Mouse (Mus musculus): ENCODE results near the gene Nfkbil1. TPM values are rescaled to one million over a fixed set of nuclear protein-coding genes. Genes with fewer than 3 reads are reported as not detected.

Nfkbil1 gene
- polyA plus RNA-seq, 1 experiment from 2014 or later = 11.8 TPM

DNA sequence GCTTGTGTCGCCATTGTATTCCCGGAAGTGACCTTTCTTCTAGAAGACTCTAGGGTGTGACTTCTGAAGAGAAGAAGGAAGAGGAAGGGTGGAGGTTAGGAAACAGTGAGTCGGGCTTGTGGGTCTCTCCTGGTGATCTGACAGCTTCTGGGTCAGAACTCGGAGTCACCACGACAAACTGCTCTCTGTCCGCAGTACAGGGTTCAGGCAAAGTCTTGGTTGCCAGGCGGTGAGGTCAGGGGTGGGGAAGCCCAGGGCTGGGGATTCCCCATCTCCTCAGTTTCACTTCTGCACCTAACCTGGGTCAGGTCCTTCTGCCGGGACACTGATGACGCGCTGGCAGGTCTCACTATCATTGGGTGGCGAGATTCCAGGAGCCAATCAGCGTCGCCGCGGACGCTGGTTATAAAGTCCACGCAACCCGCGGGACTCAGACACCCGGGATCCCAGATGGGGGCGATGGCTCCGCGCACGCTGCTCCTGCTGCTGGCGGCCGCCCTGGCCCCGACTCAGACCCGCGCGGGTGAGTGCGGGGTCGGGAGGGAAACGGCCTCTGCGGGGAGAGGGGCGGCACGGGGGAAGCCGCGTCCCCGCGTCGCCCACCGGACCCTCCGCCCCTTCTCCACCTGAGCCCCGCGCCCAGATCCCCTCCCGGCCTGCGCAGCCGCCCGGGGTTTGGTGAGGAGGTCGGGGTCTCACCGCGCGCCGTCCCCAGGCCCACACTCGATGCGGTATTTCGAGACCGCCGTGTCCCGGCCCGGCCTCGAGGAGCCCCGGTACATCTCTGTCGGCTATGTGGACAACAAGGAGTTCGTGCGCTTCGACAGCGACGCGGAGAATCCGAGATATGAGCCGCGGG, 27.3 kb upstream of the Nfkbil1 start, which contains the start of gene H2-D1:
Gene H2-D1, plus strand, starts transcription at position 67 of the 859 bp plus-strand sequence.
- H3K36me3 ChIP-seq = no peaks in the 10 kb centered on the region
- 1% methylated on average over 71 of the region's 73 CpGs for WGBS
- peak within 1 kb of the TSS; percentile 57 for H3K4me3 ChIP-seq
- H3K27ac ChIP-seq = no peak within 1 kb of the TSS
- H3K4me1 ChIP-seq = peaks cover 10% of the 10 kb centered on the region; the same call in 1 of the 2 replicates
- H3K27me3 ChIP-seq = peaks cover 72% of the 10 kb centered on the region
- ATAC-seq (ENCODE audit: insufficient number of reproducible peaks, low FRiP score, low TSS enrichment, low read depth) = peak; percentile 76
- H3K4me2 ChIP-seq = peak within 1 kb of the TSS; percentile 94
- peak within 1 kb of the TSS; percentile 47 for H3K9ac ChIP-seq
- H3K9me3 ChIP-seq = no peaks in the 10 kb centered on the region

DNA sequence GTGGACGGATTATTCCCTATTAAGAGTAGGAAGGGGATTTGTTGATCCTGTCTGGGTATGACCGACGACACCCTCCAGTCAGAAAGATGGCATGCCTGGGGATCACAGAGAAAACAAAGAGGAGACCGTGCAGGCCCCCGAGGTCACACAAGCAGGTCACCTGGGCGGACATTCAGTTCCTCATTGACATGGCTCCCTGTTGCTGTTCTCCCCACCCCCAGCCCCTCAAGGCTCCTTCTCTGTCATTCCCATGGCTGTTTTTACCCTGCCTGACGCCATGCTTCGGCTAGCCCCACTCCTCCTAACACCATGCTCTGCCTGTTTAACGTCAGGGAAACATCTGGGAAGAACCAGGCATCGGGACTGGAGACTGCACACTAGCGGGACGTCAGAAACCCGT, 26.1 kb upstream of the Nfkbil1 start:
- Histone ChIP-seq H3K4me2 (no peak overlapping the region), H3K36me3 (no peaks in the 10 kb centered on the region), H3K27ac (no peak overlapping the region), H3K9me3 (no peaks in the 10 kb centered on the region), H3K27me3 (peaks cover 65% of the 10 kb centered on the region), H3K4me1 (peaks cover 12% of the 10 kb centered on the region; the same call in 1 of the 2 replicates), H3K9ac (no peak overlapping the region), H3K4me3 (no peak overlapping the region)
- 63% methylated on average over 13 of the region's 13 CpGs for WGBS
- no peak for ATAC-seq (ENCODE audit: insufficient number of reproducible peaks, low FRiP score, low TSS enrichment, low read depth)

DNA sequence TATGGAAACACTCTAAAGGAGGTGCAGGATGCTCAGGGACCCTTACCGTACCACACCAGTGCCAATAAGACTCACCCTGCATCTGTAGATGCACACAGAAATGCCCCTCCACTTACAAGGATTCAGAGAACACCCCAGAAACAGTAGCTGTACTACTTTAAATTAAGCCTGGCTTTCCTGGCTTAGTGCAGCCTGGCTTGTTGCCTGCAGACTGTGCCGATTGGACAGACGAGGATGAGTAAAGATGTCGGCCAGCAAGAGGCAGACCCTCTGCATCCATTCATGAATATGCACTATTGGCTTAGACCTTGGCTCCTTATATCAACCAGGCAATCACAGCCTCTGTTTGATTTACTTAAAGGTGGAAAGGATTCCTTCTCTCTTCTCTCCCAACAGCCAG, 24.0 kb upstream of the Nfkbil1 start:
- no peak for ATAC-seq (ENCODE audit: insufficient number of reproducible peaks, low FRiP score, low TSS enrichment, low read depth)
- no peak overlapping the region for H3K9ac ChIP-seq
- WGBS = 82% methylated on average over 4 of the region's 4 CpGs
- H3K4me3 ChIP-seq = no peak overlapping the region
- no peak overlapping the region for H3K27ac ChIP-seq
- H3K4me2 ChIP-seq = no peak overlapping the region
- H3K4me1 ChIP-seq = peaks cover 12% of the 10 kb centered on the region; the same call in 1 of the 2 replicates
- no peaks in the 10 kb centered on the region for H3K9me3 ChIP-seq
- H3K36me3 ChIP-seq = no peaks in the 10 kb centered on the region
- peaks cover 56% of the 10 kb centered on the region for H3K27me3 ChIP-seq

DNA sequence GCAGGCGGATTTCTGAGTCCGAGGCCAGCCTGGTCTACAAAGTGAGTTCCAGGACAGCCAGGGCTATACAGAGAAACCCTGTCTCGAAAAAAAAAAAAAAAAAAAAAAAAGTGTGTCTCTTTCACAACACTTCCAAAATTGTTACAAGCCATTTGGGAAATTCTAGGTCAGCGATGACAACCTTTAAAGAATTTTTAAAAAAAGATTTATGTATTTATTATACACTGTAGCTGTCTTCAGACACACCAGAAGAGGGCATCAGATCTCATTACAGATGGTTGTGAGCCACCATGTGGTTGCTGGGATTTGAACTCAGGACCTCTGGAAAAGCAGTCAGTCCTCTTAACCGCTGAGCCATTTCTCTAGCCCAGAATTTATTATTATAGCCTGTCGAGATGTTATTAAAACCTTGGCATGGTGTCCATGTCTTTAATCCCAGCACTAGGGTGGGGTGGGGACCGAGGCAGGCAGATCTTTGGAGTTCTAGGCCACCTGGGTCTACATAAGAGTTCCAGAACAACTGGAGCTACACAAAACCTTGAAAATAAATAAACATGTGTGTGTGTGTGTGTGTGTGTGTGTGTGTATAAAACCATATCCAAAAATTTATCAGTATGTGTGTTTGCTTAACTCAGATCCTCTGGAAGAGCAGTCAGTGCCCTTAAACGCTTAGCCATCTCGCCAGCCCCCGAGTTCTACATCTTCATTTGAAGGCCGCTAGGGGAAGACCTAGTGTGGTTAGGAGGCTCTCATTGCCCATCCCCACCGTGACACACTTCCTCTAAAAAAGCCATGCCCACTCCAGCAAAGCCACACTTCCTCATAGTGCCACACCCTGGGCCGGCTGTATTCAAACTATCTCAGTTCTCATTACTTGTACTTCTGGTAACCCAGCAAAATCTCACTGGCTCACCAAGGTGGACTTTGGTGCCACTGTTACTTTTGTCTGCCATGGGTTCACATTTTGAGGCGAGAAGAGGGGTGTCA, 23.2 kb upstream of the Nfkbil1 start:
- Histone ChIP-seq H3K27me3 (peaks cover 48% of the 10 kb centered on the region), H3K4me2 (no peak overlapping the region), H3K9me3 (no peaks in the 10 kb centered on the region), H3K4me1 (peaks cover 12% of the 10 kb centered on the region; the same call in 1 of the 2 replicates), H3K36me3 (peaks cover 4% of the 10 kb centered on the region), H3K27ac (no peak overlapping the region), H3K4me3 (no peak overlapping the region), H3K9ac (no peak overlapping the region)
- ATAC-seq (ENCODE audit: insufficient number of reproducible peaks, low FRiP score, low TSS enrichment, low read depth) = no peak
- 59% methylated on average over 14 of the region's 14 CpGs for WGBS

DNA sequence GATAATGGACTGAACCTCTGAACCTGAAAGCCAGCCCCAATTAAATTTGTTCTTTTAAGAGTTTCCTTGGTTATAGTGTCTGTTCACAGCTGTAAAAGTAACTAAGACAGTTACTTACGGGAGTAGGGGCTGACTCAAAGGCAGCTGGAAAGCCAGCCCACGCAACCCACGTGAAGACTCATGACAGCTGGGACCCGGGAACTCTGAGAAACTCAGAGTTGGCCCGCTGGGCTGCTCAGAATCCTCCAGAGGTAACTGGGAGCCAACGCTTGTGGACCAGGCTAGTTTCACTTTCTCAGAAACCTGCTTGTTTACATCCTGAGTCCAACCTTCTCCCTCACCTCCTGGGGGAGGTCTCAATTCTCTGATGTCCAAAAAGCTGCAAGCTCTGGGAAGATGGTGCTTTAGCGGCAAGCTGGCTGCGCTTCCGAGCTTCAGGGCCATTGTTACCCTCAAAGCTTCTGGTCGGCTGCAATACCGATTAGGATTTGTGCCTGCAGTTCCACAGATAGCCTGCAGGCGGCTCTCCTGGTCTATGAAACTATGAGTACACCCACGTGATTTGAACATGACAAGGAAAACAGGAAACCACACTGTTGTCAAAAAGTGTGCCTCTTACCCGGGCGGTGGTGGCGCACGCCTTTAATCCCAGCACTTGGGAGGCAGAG, 22.4 kb upstream of the Nfkbil1 start:
- Histone ChIP-seq H3K27ac (no peak overlapping the region), H3K9ac (no peak overlapping the region), H3K4me3 (peak overlapping the region; percentile 25), H3K36me3 (peaks cover 13% of the 10 kb centered on the region), H3K4me1 (peaks cover 5% of the 10 kb centered on the region; the same call in 1 of the 2 replicates), H3K9me3 (no peaks in the 10 kb centered on the region), H3K4me2 (peak overlapping the region; percentile 36), H3K27me3 (peaks cover 40% of the 10 kb centered on the region)
- 11% methylated on average over 17 of the region's 17 CpGs for WGBS
- no peak for ATAC-seq (ENCODE audit: insufficient number of reproducible peaks, low FRiP score, low TSS enrichment, low read depth)

DNA sequence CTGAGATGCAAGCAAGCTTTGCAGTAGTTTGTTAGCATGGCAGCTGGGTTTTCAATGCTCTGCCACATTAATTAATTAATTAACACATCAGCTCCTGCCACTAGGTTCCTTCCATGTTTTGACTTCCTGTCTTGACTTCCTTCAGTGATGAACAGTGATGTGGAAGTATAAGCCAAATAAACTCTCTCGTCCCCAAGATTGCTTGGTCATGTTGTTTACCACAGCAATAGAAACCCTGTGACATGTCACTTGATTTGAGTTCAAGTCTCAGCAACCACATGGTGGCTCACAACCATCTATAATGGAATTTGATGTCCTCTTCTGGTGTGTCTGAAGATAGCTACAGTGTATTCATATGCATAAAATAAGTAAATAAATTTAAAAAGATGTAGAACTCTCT, 21.8 kb upstream of the Nfkbil1 start:
- Histone ChIP-seq H3K27ac (no peak overlapping the region), H3K27me3 (peaks cover 35% of the 10 kb centered on the region), H3K4me1 (peaks cover 5% of the 10 kb centered on the region; the same call in 1 of the 2 replicates), H3K4me3 (no peak overlapping the region), H3K9me3 (no peaks in the 10 kb centered on the region), H3K9ac (no peak overlapping the region), H3K36me3 (peaks cover 19% of the 10 kb centered on the region), H3K4me2 (no peak overlapping the region)
- ATAC-seq (ENCODE audit: insufficient number of reproducible peaks, low FRiP score, low TSS enrichment, low read depth) = no peak
- WGBS = 81% methylated on average over 1 of the region's 1 CpGs

DNA sequence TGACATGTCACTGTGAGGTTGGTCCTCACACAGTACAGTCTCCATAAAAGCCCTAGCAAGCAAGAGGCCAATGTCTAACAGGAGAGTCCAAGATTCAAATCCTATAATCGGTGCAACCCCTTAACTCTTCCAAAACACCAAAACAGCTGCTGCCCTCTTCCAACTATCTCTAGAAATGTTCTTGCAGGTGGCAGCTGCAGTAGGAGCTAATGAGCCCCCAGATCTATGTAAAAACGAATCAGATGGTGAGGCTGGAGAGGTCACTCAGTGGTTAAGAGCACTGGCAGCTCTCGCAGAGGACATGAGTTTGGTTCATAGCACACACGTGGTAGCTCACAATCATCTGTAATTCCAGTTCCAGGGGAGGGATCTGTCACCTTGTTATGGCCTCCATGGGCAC, 20.1 kb upstream of the Nfkbil1 start:
- ATAC-seq (ENCODE audit: insufficient number of reproducible peaks, low FRiP score, low TSS enrichment, low read depth) = no peak
- no peak overlapping the region for H3K4me3 ChIP-seq
- H3K9ac ChIP-seq = no peak overlapping the region
- no peaks in the 10 kb centered on the region for H3K9me3 ChIP-seq
- peaks cover 19% of the 10 kb centered on the region; the same call in 1 of the 2 replicates for H3K27me3 ChIP-seq
- H3K27ac ChIP-seq = no peak overlapping the region
- H3K4me2 ChIP-seq = no peak overlapping the region
- H3K36me3 ChIP-seq = peaks cover 33% of the 10 kb centered on the region
- peaks cover 5% of the 10 kb centered on the region; the same call in 1 of the 2 replicates for H3K4me1 ChIP-seq
- 42% methylated on average over 4 of the region's 4 CpGs for WGBS

DNA sequence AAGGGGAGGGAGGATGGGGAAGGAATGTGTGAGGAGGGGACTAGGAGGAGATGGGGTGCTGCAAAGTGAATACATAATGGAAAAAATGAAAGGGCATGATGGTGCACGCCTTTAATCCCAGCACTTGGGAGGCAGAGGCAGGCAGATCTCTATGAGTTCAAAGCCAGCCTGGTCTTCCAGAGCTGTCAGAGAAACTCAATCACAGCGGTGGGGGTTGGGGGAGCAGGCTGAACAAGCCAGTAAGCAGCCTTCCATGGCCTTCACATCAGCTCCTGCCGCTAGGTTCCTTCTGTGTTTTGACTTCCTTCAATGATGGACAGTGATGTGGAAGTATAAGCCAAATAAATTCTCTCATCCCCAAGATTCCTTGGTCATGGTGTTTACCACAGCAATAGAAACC, 19.7 kb upstream of the Nfkbil1 start:
- no peak for ATAC-seq (ENCODE audit: insufficient number of reproducible peaks, low FRiP score, low TSS enrichment, low read depth)
- WGBS = 70% methylated on average over 3 of the region's 3 CpGs
- Histone ChIP-seq H3K9me3 (no peaks in the 10 kb centered on the region), H3K4me1 (peaks cover 5% of the 10 kb centered on the region; the same call in 1 of the 2 replicates), H3K9ac (no peak overlapping the region), H3K27me3 (peaks cover 15% of the 10 kb centered on the region; the same call in 1 of the 2 replicates), H3K27ac (no peak overlapping the region), H3K4me2 (no peak overlapping the region), H3K36me3 (peaks cover 37% of the 10 kb centered on the region), H3K4me3 (no peak overlapping the region)

DNA sequence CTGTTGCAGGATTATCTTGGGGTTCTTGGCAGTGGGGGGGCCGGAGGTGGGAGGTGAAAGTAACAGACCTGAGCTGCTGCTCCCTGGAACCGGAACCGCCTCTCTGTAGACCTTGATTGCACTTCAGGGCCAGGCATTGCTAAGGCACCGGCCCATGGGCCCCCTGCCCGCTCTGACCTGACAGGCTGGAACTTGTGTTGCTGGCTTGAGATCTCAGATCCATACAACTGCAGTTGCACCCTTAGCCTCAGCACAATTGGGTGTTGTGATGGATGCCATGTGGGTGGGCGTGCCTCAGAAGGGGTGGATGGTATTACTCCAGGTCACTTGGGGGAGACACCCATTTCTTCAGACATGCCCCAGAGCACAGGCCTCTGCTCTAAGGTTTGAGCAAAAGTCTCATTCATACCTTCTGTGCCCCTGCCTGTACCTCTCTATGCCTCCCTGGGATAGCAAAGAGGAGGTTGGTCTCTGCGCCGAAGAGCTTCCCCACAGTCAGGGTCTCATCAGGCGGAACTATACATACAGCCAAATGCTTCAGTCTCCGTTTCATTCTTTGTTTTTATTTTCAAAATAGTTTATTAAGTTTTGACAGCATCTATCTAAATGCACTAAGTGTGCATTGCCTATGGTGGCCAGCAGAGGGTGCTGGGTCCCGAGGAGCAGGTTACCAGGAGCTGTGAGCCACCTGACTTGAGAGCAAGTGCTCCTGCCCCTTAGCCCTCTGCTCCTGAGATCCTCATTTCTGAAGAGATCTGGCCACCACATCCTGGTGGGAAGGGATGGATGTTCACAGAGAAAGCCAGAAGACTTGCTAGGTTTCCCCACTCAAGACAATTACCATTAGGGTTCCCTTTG, 18.9 kb upstream of the Nfkbil1 start:
- Histone ChIP-seq H3K36me3 (peaks cover 46% of the 10 kb centered on the region), H3K4me2 (no peak overlapping the region), H3K27me3 (peaks cover 8% of the 10 kb centered on the region; the same call in 1 of the 2 replicates), H3K27ac (no peak overlapping the region), H3K9ac (no peak overlapping the region), H3K9me3 (no peaks in the 10 kb centered on the region), H3K4me3 (no peak overlapping the region), H3K4me1 (peaks cover 5% of the 10 kb centered on the region; the same call in 1 of the 2 replicates)
- 56% methylated on average over 11 of the region's 11 CpGs for WGBS
- ATAC-seq (ENCODE audit: insufficient number of reproducible peaks, low FRiP score, low TSS enrichment, low read depth) = no peak

DNA sequence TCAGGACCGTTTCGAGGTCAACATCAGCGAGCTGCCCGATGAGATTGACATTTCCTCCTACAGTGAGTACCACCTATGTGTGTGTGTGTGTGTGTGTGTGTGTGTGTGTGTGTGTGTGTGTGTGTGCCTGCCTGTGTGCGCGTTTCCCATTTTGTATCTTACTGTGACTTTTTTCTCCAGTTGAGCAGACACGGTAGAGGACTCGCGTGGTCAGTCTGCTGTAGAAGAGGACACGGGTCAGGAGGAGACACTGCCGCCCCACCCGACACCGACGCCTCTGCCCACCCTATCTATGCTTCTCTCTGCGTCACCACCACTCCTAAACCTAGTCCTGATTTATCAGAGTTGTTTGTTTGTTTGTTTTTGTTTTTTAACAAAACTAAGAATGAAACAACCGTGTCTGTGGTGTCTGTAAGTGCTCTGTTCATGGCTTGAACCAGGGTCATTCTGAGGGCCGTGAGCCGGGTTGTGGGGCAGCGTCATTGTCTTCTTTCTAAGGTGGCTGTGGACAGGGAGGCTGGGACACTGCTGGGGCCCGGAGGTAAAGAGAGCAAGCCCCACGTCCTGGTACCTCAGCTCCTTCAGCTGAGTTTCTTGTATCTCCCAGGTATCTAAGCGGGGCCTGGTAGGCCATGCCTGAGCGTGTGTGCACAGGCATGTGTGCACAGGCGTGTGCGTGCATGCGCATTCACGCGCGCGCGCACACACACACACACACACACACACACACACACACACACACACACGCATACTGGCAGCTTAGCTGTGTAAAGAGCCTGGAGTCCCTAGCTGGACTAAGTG, 17.9 kb upstream of the Nfkbil1 start:
- H3K4me2 ChIP-seq = no peak overlapping the region
- no peak overlapping the region for H3K9ac ChIP-seq
- no peaks in the 10 kb centered on the region for H3K9me3 ChIP-seq
- H3K36me3 ChIP-seq = peaks cover 56% of the 10 kb centered on the region
- WGBS = 88% methylated on average over 32 of the region's 32 CpGs
- H3K4me1 ChIP-seq = peaks cover 5% of the 10 kb centered on the region; the same call in 1 of the 2 replicates
- no peak overlapping the region for H3K4me3 ChIP-seq
- ATAC-seq (ENCODE audit: insufficient number of reproducible peaks, low FRiP score, low TSS enrichment, low read depth) = 0 out of 2 replicates have a peak, but pooled peaks have one; percentile 11
- H3K27ac ChIP-seq = no peak overlapping the region
- 0 out of 2 replicates have a peak, but pooled peaks cover 3% of the 10 kb centered on the region for H3K27me3 ChIP-seq
